Mouse (Mus musculus): ENCODE data around the gene Cd300e. TPM values are rescaled to one million over a fixed set of nuclear protein-coding genes. Genes with fewer than 3 reads are reported as not detected.

Gene Cd300e
- polyA plus RNA-seq, 1 experiment from 2014 or later = 0.11 TPM

GRCm38 (mm10) chr11:115085064-115085463, 23.1 kb upstream of the Cd300e start:
- 44% methylated on average over 8 of the region's 8 CpGs for WGBS

GRCm38 (mm10) chr11:115084595-115084994, 22.6 kb upstream of the Cd300e start:
- WGBS = 25% methylated on average over 12 of the region's 12 CpGs
- 0 out of 2 replicates have a peak, but pooled peaks have one; percentile 28 for ATAC-seq
- H3K4me2 ChIP-seq (ENCODE audit: low read length) = no peak overlapping the region
- H3K27ac ChIP-seq (ENCODE audit: low read length) = no peak overlapping the region
- H3K4me1 ChIP-seq (ENCODE audit: control insufficient read depth, insufficient read depth, low read length) = peaks cover 5% of the 10 kb centered on the region; the same call in 1 of the 2 replicates
- no peak overlapping the region for H3K4me3 ChIP-seq (ENCODE audit: low read depth, low read length)
- no peaks in the 10 kb centered on the region for H3K27me3 ChIP-seq (ENCODE audit: control insufficient read depth, insufficient read depth, low read depth, low read length)
- H3K36me3 ChIP-seq (ENCODE audit: control insufficient read depth, insufficient read depth, low read length) = no peaks in the 10 kb centered on the region
- H3K9me3 ChIP-seq (replicated peaks; ENCODE audit: control insufficient read depth, low read length, poor library complexity, severe bottlenecking) = no peaks in the 10 kb centered on the region
- H3K9ac ChIP-seq (ENCODE audit: low read depth, low read length) = no peak overlapping the region

More at GRCm38 (mm10) chr11:115085064-115085463, 23.1 kb upstream of the Cd300e start:
- Histone ChIP-seq H3K4me3 (ENCODE audit: low read depth, low read length) (no peak overlapping the region), H3K4me1 (ENCODE audit: control insufficient read depth, insufficient read depth, low read length) (peaks cover 5% of the 10 kb centered on the region; the same call in 1 of the 2 replicates), H3K9me3 (replicated peaks; ENCODE audit: control insufficient read depth, low read length, poor library complexity, severe bottlenecking) (no peaks in the 10 kb centered on the region), H3K9ac (ENCODE audit: low read depth, low read length) (no peak overlapping the region), H3K27me3 (ENCODE audit: control insufficient read depth, insufficient read depth, low read depth, low read length) (no peaks in the 10 kb centered on the region), H3K36me3 (ENCODE audit: control insufficient read depth, insufficient read depth, low read length) (no peaks in the 10 kb centered on the region), H3K4me2 (ENCODE audit: low read length) (no peak overlapping the region), H3K27ac (ENCODE audit: low read length) (no peak overlapping the region)
- no peak for ATAC-seq

GRCm38 (mm10) chr11:115083376-115084139, 21.6 kb upstream of the Cd300e start:
- 34% methylated on average over 18 of the region's 18 CpGs for WGBS
- H3K27me3 ChIP-seq (ENCODE audit: control insufficient read depth, insufficient read depth, low read depth, low read length) = no peaks in the 10 kb centered on the region
- peaks cover 5% of the 10 kb centered on the region; the same call in 1 of the 2 replicates for H3K4me1 ChIP-seq (ENCODE audit: control insufficient read depth, insufficient read depth, low read length)
- H3K36me3 ChIP-seq (ENCODE audit: control insufficient read depth, insufficient read depth, low read length) = no peaks in the 10 kb centered on the region
- H3K4me2 ChIP-seq (ENCODE audit: low read length) = no peak overlapping the region
- no peak overlapping the region for H3K9ac ChIP-seq (ENCODE audit: low read depth, low read length)
- no peak overlapping the region for H3K4me3 ChIP-seq (ENCODE audit: low read depth, low read length)
- H3K27ac ChIP-seq (ENCODE audit: low read length) = no peak overlapping the region
- H3K9me3 ChIP-seq (replicated peaks; ENCODE audit: control insufficient read depth, low read length, poor library complexity, severe bottlenecking) = no peaks in the 10 kb centered on the region
- peak; percentile 64; the same call in 1 of the 2 replicates for ATAC-seq

- H3K27me3 ChIP-seq (ENCODE audit: control insufficient read depth, insufficient read depth, low read depth, low read length) = no peaks in the 10 kb centered on the region
- 78% methylated on average over 6 of the region's 6 CpGs for WGBS
- H3K4me3 ChIP-seq (ENCODE audit: low read depth, low read length) = no peak overlapping the region
Observed at GRCm38 (mm10) chr11:115082196-115082595, 20.2 kb upstream of the Cd300e start.

GRCm38 (mm10) chr11:115081373-115081772, 19.4 kb upstream of the Cd300e start:
- no peak overlapping the region for H3K9ac ChIP-seq (ENCODE audit: low read depth, low read length)

More at GRCm38 (mm10) chr11:115082196-115082595, 20.2 kb upstream of the Cd300e start:
- Histone ChIP-seq H3K9me3 (replicated peaks; ENCODE audit: control insufficient read depth, low read length, poor library complexity, severe bottlenecking) (no peaks in the 10 kb centered on the region), H3K36me3 (ENCODE audit: control insufficient read depth, insufficient read depth, low read length) (no peaks in the 10 kb centered on the region), H3K4me1 (ENCODE audit: control insufficient read depth, insufficient read depth, low read length) (peaks cover 5% of the 10 kb centered on the region; the same call in 1 of the 2 replicates), H3K27ac (ENCODE audit: low read length) (no peak overlapping the region), H3K9ac (ENCODE audit: low read depth, low read length) (no peak overlapping the region), H3K4me2 (ENCODE audit: low read length) (no peak overlapping the region)
- no peak for ATAC-seq

GRCm38 (mm10) chr11:115080886-115081285, 18.9 kb upstream of the Cd300e start:
- WGBS = 39% methylated on average over 13 of the region's 13 CpGs
- Histone ChIP-seq H3K4me1 (ENCODE audit: control insufficient read depth, insufficient read depth, low read length) (peaks cover 5% of the 10 kb centered on the region; the same call in 1 of the 2 replicates), H3K4me2 (ENCODE audit: low read length) (no peak overlapping the region), H3K27ac (ENCODE audit: low read length) (no peak overlapping the region), H3K9ac (ENCODE audit: low read depth, low read length) (no peak overlapping the region), H3K27me3 (ENCODE audit: control insufficient read depth, insufficient read depth, low read depth, low read length) (no peaks in the 10 kb centered on the region), H3K36me3 (ENCODE audit: control insufficient read depth, insufficient read depth, low read length) (no peaks in the 10 kb centered on the region), H3K4me3 (ENCODE audit: low read depth, low read length) (no peak overlapping the region), H3K9me3 (replicated peaks; ENCODE audit: control insufficient read depth, low read length, poor library complexity, severe bottlenecking) (no peaks in the 10 kb centered on the region)
- no peak for ATAC-seq

More at GRCm38 (mm10) chr11:115081373-115081772, 19.4 kb upstream of the Cd300e start:
- no peak for ATAC-seq
- 64% methylated on average over 3 of the region's 3 CpGs for WGBS
- no peaks in the 10 kb centered on the region for H3K36me3 ChIP-seq (ENCODE audit: control insufficient read depth, insufficient read depth, low read length)
- H3K4me2 ChIP-seq (ENCODE audit: low read length) = no peak overlapping the region
- H3K4me1 ChIP-seq (ENCODE audit: control insufficient read depth, insufficient read depth, low read length) = peaks cover 5% of the 10 kb centered on the region; the same call in 1 of the 2 replicates
- no peak overlapping the region for H3K27ac ChIP-seq (ENCODE audit: low read length)
- no peak overlapping the region for H3K4me3 ChIP-seq (ENCODE audit: low read depth, low read length)
- no peaks in the 10 kb centered on the region for H3K9me3 ChIP-seq (replicated peaks; ENCODE audit: control insufficient read depth, low read length, poor library complexity, severe bottlenecking)
- no peaks in the 10 kb centered on the region for H3K27me3 ChIP-seq (ENCODE audit: control insufficient read depth, insufficient read depth, low read depth, low read length)

- Histone ChIP-seq H3K36me3 (ENCODE audit: control insufficient read depth, insufficient read depth, low read length) (no peaks in the 10 kb centered on the region), H3K4me1 (ENCODE audit: control insufficient read depth, insufficient read depth, low read length) (no peaks in the 10 kb centered on the region; the same call in 1 of the 2 replicates), H3K9me3 (replicated peaks; ENCODE audit: control insufficient read depth, low read length, poor library complexity, severe bottlenecking) (no peaks in the 10 kb centered on the region), H3K27ac (ENCODE audit: low read length) (no peak overlapping the region), H3K4me2 (ENCODE audit: low read length) (no peak overlapping the region), H3K27me3 (ENCODE audit: control insufficient read depth, insufficient read depth, low read depth, low read length) (no peaks in the 10 kb centered on the region), H3K9ac (ENCODE audit: low read depth, low read length) (no peak overlapping the region), H3K4me3 (ENCODE audit: low read depth, low read length) (no peak overlapping the region)
- no peak for ATAC-seq
- WGBS = 85% methylated on average over 5 of the region's 5 CpGs
Observed at GRCm38 (mm10) chr11:115078680-115079079, 16.7 kb upstream of the Cd300e start.

- Histone ChIP-seq H3K27me3 (ENCODE audit: control insufficient read depth, insufficient read depth, low read depth, low read length) (no peaks in the 10 kb centered on the region), H3K4me3 (ENCODE audit: low read depth, low read length) (no peak overlapping the region), H3K36me3 (ENCODE audit: control insufficient read depth, insufficient read depth, low read length) (no peaks in the 10 kb centered on the region), H3K4me1 (ENCODE audit: control insufficient read depth, insufficient read depth, low read length) (no peaks in the 10 kb centered on the region), H3K9ac (ENCODE audit: low read depth, low read length) (no peak overlapping the region), H3K27ac (ENCODE audit: low read length) (no peak overlapping the region), H3K9me3 (replicated peaks; ENCODE audit: control insufficient read depth, low read length, poor library complexity, severe bottlenecking) (no peaks in the 10 kb centered on the region), H3K4me2 (ENCODE audit: low read length) (no peak overlapping the region)
- ATAC-seq = no peak
- 100% methylated on average over 1 of the region's 1 CpGs for WGBS
Observed at GRCm38 (mm10) chr11:115077436-115077835, 15.5 kb upstream of the Cd300e start.

GRCm38 (mm10) chr11:115075859-115076258, 13.9 kb upstream of the Cd300e start:
- peaks cover 12% of the 10 kb centered on the region for H3K4me1 ChIP-seq (ENCODE audit: control insufficient read depth, insufficient read depth, low read length)

More at GRCm38 (mm10) chr11:115075859-115076258, 13.9 kb upstream of the Cd300e start:
- no peak overlapping the region for H3K9ac ChIP-seq (ENCODE audit: low read depth, low read length)
- no peaks in the 10 kb centered on the region for H3K27me3 ChIP-seq (ENCODE audit: control insufficient read depth, insufficient read depth, low read depth, low read length)
- no peak overlapping the region for H3K27ac ChIP-seq (ENCODE audit: low read length)
- H3K4me3 ChIP-seq (ENCODE audit: low read depth, low read length) = no peak overlapping the region
- no peaks in the 10 kb centered on the region for H3K9me3 ChIP-seq (replicated peaks; ENCODE audit: control insufficient read depth, low read length, poor library complexity, severe bottlenecking)
- H3K36me3 ChIP-seq (ENCODE audit: control insufficient read depth, insufficient read depth, low read length) = no peaks in the 10 kb centered on the region
- H3K4me2 ChIP-seq (ENCODE audit: low read length) = no peak overlapping the region
- 81% methylated on average over 5 of the region's 5 CpGs for WGBS
- no peak for ATAC-seq
